Mouse (Mus musculus) c-Kit-negative CD71-positive TER-119-positive erythroid progenitor cells, embryonic 14.5 days (primary cell): ENCODE data around the gene Slc30a9.

Experiments used
- DNase-seq: peaks from one replicate; pipeline ENCODE4 v3.0.0-alpha.2; 2013; ENCODE audit warnings: low read depth, low spot score

Gene Slc30a9

DNA sequence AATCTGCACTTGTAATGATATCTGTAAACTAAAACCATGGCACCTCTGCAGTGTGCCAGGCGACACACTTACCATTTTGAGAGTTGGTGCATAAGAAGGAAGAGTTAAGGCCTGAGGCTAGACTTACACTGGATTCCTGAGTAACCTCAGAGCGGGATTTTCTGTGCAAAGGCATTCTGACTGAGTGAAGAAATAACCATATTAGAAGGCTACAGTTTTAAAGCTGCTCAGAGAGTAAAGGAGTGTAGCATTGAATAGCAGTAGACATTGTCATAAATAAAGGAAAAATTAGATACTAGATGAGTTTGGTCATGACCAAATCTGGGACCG is 5.7 kb downstream of the Slc30a9 start:
- no peak for DNase-seq

DNA sequence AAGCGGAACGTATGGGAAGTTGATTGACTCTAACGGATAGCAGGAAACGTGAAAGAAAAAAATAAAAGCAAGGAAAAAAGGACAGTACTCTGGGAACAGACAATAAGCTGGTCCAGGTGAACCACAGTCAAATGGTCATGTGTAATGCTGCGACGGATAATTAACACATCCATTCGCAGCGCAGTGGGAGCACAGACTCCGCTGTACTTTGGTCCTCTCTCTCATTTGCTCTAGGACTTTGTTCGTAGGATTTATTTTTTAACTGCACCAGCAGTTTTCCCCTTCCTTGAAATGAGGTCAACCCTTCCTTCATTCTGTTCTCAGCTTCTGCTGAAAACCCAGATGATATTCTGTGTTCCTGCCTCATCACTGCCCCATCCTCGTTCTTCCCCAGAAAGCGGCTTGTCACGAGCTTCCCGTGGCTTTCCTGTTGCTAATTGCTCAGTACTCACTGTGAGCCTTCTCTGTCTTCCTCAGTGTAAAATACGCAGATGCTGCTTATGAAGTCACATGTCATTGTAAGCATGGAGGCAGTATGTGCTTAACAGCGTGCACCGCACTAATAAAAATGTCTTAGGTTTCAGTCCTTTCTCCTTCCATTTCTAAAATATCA is 15.0 kb downstream of the Slc30a9 start:
- DNase-seq, result no peak

DNA sequence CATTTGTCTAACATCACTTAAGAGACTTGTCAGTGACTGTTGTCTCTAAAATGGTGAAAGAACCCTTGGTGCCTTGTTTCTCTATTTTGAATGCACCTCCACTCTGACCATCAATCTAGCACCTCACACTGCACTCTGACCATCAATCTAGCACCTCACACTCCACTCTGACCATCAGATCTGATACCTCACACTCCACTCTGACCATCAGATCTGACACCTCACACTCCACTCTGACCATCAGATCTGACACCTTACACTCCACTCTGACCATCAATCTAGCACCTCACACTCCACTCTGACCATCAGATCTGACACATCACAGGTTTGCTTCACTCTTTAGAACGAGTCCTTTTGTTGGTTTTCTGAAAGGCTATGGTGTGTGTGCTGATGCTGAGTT is 17.3 kb downstream of the Slc30a9 start:
- no peak for DNase-seq

- DNase-seq, result no peak
Observed at GRCm38 (mm10) chr5:67340811-67341210, 34.1 kb downstream of the Slc30a9 start.

GRCm38 (mm10) chr5:67347060-67347459 is 40.3 kb downstream of the Slc30a9 start:
- DNase-seq, result no peak

GRCm38 (mm10) chr5:67348949-67349348 is 42.2 kb downstream of the Slc30a9 start:
- DNase-seq, result no peak

DNA sequence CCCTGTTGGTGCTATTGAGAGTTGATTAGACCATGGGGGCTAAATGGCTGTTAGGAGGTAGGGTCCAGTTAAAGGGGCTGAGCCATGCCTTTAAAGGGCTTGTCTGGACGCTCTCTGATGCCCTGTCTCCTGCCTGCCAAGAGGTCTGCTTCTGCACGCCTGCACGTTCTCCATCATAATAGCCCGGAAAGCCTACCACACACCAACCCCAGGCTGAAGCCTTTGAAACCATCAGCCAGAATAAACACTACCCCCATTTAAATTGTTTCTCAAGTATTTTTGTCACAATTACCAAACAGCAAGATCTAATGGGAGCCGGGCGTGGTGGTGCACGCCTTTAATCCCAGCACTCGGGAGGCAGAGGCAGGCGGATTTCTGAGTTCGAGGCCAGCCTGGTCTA is 55.6 kb downstream of the Slc30a9 start:
- no peak for DNase-seq

- DNase-seq, result no peak
Observed at GRCm38 (mm10) chr5:67362931-67363330, 56.2 kb downstream of the Slc30a9 start.

DNA sequence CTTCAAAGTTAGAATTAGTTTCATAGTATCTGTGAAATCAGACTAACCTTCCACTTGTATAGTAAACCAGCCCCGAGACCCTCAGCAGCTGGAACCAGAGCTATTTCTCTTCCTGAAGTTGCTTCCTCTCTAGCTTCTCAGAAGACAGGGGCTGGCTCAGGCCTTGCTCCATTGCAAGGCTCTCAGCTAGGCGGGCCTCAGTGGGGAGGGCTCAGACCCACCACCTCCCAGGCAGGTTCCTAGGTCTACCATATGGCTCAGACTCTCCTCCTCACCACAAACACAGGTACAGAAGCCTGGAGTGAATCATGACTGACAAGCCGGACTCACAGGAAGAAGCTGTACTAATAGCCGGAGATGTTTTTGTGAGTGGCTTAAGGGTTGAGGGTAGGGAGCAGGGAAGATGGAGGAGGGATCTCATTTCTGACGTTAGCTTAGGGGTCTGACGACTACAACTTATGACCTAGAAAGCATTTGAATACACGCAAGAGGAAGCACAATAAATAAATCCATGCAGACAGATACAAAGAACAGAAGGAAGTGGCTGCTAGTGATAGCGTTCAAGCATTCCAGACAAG is 70.4 kb downstream of the Slc30a9 start:
- DNase-seq, result no peak

DNA sequence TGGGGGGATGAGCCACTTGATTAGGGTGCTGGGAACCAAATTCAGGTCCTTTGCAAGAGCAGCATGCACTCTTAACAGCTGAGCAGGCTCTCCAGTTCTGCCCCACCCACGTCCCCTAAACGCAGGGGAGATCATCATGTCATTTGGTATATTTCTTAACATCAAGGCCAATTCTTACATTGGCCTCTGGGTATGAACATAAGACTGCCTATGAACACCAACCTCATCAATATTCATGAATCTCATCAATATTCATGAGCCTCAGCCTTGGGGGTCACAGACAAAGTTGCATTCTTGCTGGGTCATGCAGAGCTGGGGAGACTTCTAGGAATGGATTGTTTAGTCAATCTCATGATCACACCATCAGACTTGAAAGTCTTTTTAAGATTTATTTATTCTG is 74.9 kb downstream of the Slc30a9 start:
- DNase-seq, result no peak

DNA sequence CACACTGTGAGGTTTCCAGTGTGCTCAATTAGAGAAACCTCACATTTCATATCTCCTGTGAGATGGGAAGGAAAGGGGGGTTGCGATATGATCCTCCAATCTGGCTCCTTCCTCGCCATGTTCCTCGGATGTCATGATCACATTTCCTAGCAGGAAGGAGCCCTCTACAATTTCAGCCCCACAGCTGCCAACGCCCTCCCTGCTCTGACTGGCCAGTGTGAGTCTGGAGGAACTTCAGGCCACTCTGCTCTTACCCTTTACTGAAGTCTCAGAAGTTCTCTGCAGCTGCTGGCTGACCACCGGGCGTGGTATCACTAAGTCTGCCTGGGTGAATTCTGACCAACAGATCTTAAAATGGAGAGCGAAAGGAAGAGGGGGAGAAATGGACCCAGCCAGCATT is 75.8 kb downstream of the Slc30a9 start:
- no peak for DNase-seq

GRCm38 (mm10) chr5:67393951-67394350 is 87.2 kb downstream of the Slc30a9 start:
- DNase-seq, result no peak

- no peak for DNase-seq
Observed at GRCm38 (mm10) chr5:67395211-67395851, 88.6 kb downstream of the Slc30a9 start.

DNA sequence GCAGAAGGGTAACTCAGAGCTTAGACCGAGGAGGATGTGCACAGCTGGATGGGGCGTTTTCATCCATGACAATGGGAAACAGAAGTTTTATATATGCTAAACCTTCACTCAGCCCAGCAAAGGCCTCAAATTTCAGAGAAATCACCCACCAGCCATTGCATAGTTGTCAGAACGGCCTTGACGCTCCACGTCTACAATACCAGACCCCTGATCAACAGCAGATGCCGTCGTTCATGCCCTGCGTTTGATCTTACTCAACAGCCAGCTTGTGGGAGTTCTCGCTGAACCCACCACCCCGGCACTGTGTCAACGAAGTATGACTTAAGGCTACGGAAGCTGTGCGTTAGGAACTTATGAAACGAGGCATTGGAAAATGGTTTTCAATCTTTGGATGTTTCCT is 90.4 kb downstream of the Slc30a9 start:
- no peak for DNase-seq

DNA sequence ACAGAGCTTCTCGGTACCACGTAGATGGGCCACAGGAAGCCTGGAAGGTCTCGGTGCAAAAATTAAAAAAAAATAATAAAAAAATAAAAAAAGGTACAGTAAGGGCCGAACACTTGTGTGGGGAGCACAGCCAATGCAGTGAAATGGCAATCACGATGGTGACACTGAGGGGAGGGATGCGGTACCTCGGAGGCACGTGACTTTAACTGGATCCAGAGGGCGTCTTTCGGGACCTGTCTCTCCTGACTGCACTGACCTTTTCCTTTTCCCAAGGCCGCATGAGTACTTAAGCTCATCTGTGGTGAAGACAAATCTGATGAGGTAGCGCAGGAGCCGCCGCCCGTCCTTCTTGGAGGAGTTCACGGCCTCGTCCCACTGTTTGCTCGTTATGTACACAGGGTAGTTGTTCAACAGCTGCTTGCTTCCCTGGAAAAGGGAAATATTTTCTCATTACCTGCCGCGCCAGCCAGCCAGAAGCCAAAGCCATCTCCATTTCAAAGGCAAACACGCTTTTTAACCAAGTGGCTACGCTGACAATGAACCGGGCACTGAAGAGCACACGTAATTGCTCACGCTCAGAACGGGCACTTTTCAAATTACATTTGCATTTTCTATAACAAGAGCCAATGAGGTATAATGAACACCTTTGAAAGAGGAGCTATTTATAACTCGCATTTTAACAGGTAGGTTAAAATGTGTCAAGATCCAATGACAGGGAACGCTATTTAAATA is 93.3 kb downstream of the Slc30a9 start:
- DNase-seq, result no peak

- no peak for DNase-seq
Observed at GRCm38 (mm10) chr5:67400608-67401480, 94.1 kb downstream of the Slc30a9 start.

- no peak for DNase-seq
Observed at GRCm38 (mm10) chr5:67401612-67402011, 94.9 kb downstream of the Slc30a9 start.

DNA sequence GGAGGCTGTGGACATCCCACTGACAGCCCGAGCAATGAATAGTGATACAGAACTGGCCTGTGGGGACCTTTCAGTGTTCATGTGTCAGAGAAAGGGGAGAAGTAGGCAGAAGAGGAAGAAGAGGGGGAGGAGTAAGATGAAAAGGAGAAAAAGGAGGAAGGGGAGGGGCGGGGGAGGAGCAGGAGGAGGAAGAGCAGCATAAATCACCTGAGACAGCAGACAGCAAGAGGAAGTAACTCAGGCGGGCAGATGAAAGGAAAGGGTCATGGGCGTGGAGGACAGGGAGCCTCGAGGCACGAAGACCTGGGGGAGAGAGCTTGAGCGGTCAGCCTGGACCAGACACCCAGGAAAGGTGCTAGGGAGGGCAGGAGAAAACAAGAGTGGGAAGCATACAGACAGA is 97.6 kb downstream of the Slc30a9 start:
- DNase-seq, result no peak

- no peak for DNase-seq
Observed at GRCm38 (mm10) chr5:67404919-67405318, 98.2 kb downstream of the Slc30a9 start.
